Mouse (Mus musculus): Measurements from ENCODE around the gene Plxnd1. TPM values are rescaled to one million over a fixed set of nuclear protein-coding genes. Genes with fewer than 3 reads are reported as not detected.

Gene Plxnd1
- polyA plus RNA-seq, 1 experiment from 2014 or later, result 30.0 TPM

GRCm38 (mm10) chr6:115973139-115973875 is 21.5 kb downstream of the Plxnd1 start:
- H3K36me3 ChIP-seq, result no peaks in the 10 kb centered on the region
- no peak overlapping the region for H3K4me2 ChIP-seq (replicated peaks)
- WGBS, result 84% methylated on average over 15 of the region's 15 CpGs
- H3K9ac ChIP-seq, result no peak overlapping the region
- H3K27ac ChIP-seq, result no peak overlapping the region
- ATAC-seq (ENCODE audit: low FRiP score, low read depth), result no peak
- no peak overlapping the region for H3K4me3 ChIP-seq
- H3K4me1 ChIP-seq, result peaks cover 49% of the 10 kb centered on the region
- H3K27me3 ChIP-seq, result peaks cover 4% of the 10 kb centered on the region; the same call in 1 of the 2 replicates
- H3K9me3 ChIP-seq, result no peaks in the 10 kb centered on the region

DNA sequence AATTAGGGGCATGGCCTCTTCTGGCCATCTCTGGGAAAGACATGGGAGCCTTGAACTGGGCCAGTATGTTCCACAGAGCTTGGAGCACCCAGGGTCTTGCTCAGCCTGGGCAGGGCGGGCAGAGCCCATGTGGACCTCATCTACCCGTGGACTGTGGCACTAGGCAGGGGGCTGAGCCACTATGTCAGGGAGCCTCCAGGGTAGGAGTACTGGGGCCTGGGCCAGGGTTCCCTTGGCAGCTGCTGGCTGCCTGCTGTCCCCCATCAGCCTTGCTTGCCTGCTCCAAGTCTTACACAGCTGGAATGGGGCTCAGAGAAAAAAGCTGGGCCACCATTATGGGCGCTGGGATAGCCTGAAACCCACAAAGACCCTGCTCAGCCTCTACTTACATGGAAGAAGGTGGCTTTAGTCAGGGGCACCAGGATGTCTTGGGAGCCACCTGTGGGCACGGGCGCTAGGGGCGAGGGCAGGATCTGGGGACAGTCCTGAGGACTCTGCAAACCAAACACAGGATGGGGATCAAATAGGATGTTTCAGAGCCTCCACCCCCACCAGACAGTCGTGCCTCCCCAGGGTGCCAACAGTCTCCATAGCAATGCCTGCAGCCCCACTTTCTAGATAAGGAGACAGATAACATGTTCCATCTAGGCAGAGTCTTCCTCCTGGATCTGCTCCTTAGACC is 22.6 kb downstream of the Plxnd1 start:
- Histone ChIP-seq H3K4me1 (peaks cover 51% of the 10 kb centered on the region), H3K27ac (no peak overlapping the region), H3K4me3 (no peak overlapping the region), H3K27me3 (peaks cover 4% of the 10 kb centered on the region; the same call in 1 of the 2 replicates), H3K9ac (no peak overlapping the region), H3K9me3 (no peaks in the 10 kb centered on the region), H3K36me3 (no peaks in the 10 kb centered on the region), H3K4me2 (replicated peaks) (no peak overlapping the region)
- no peak for ATAC-seq (ENCODE audit: low FRiP score, low read depth)
- 82% methylated on average over 7 of the region's 7 CpGs for WGBS

GRCm38 (mm10) chr6:115971273-115972060 is 23.3 kb downstream of the Plxnd1 start:
- Histone ChIP-seq H3K4me3 (no peak overlapping the region), H3K4me1 (peaks cover 51% of the 10 kb centered on the region), H3K27me3 (peaks cover 4% of the 10 kb centered on the region; the same call in 1 of the 2 replicates), H3K36me3 (0 out of 2 replicates have a peak, but pooled peaks cover 4% of the 10 kb centered on the region), H3K4me2 (replicated peaks) (no peak overlapping the region), H3K27ac (no peak overlapping the region), H3K9me3 (no peaks in the 10 kb centered on the region), H3K9ac (peak overlapping the region; percentile 13)
- WGBS, result 27% methylated on average over 13 of the region's 13 CpGs
- peak; percentile 38; the same call in 1 of the 2 replicates for ATAC-seq (ENCODE audit: low FRiP score, low read depth)

GRCm38 (mm10) chr6:115969952-115970351 is 24.9 kb downstream of the Plxnd1 start:
- H3K27ac ChIP-seq, result no peak overlapping the region
- 69% methylated on average over 4 of the region's 6 CpGs for WGBS
- peaks cover 51% of the 10 kb centered on the region for H3K4me1 ChIP-seq

GRCm38 (mm10) chr6:115969103-115969502 is 25.7 kb downstream of the Plxnd1 start:
- WGBS, result 58% methylated on average over 9 of the region's 9 CpGs
- no peak overlapping the region; the same call in 1 of the 2 replicates for H3K9ac ChIP-seq
- H3K4me1 ChIP-seq, result peaks cover 46% of the 10 kb centered on the region

More at GRCm38 (mm10) chr6:115969952-115970351, 24.9 kb downstream of the Plxnd1 start:
- H3K4me2 ChIP-seq (replicated peaks), result no peak overlapping the region
- no peaks in the 10 kb centered on the region for H3K9me3 ChIP-seq
- no peak for ATAC-seq (ENCODE audit: low FRiP score, low read depth)
- peaks cover 4% of the 10 kb centered on the region; the same call in 1 of the 2 replicates for H3K27me3 ChIP-seq
- no peak overlapping the region for H3K4me3 ChIP-seq
- H3K36me3 ChIP-seq, result peaks cover 13% of the 10 kb centered on the region; the same call in 1 of the 2 replicates
- no peak overlapping the region for H3K9ac ChIP-seq

DNA sequence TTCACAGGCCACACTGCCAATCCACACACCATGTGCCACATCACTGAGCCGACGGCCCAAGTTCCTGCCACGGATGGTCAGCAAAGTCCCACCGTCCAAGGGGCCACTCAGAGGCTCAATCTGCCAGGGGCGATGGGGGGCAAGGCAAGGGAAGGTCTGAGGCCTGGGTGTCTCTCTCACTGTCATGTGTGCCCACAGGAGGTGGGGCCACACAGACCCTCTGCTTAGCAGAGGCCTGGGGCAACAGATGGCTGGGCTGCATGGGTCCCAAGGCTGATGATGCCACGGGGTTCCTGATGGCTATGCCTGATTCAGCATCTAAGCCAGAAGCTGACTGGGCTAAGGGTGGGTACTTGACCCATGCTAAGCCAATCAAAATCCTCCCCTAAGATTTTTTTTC is 26.1 kb downstream of the Plxnd1 start:
- Histone ChIP-seq H3K4me2 (replicated peaks) (no peak overlapping the region), H3K4me1 (peaks cover 42% of the 10 kb centered on the region), H3K27me3 (peaks cover 5% of the 10 kb centered on the region), H3K4me3 (no peak overlapping the region), H3K9ac (no peak overlapping the region), H3K27ac (no peak overlapping the region), H3K36me3 (peaks cover 13% of the 10 kb centered on the region; the same call in 1 of the 2 replicates), H3K9me3 (no peaks in the 10 kb centered on the region)
- WGBS, result 80% methylated on average over 6 of the region's 6 CpGs
- ATAC-seq (ENCODE audit: low FRiP score, low read depth), result no peak

More at GRCm38 (mm10) chr6:115969103-115969502, 25.7 kb downstream of the Plxnd1 start:
- Histone ChIP-seq H3K4me2 (replicated peaks) (no peak overlapping the region), H3K4me3 (no peak overlapping the region), H3K9me3 (no peaks in the 10 kb centered on the region), H3K27ac (no peak overlapping the region), H3K36me3 (peaks cover 13% of the 10 kb centered on the region; the same call in 1 of the 2 replicates), H3K27me3 (peaks cover 4% of the 10 kb centered on the region)
- ATAC-seq (ENCODE audit: low FRiP score, low read depth), result no peak

DNA sequence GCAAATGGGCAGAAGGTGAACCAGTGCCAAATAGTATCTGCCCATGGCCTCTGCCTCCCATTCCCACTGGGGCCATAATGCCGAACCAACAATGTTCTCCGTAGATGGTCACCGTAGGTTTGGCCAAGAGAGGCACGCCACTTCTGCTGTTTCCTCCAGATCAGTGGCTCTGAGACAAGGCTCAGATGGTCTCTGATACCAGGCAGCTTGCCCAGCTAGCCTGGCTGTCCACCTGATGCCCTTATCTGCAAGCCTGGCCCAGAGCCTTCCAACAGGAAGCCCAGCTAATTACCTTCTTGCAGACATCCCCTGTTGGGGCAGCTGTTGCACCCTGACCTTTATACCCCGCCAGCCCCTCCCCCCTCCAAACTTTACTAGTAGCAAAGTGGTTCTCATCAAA is 26.7 kb downstream of the Plxnd1 start:
- H3K4me3 ChIP-seq, result no peak overlapping the region
- H3K4me2 ChIP-seq (replicated peaks), result no peak overlapping the region
- no peaks in the 10 kb centered on the region for H3K9me3 ChIP-seq
- 71% methylated on average over 5 of the region's 5 CpGs for WGBS
- peaks cover 42% of the 10 kb centered on the region for H3K4me1 ChIP-seq
- no peak overlapping the region for H3K9ac ChIP-seq
- no peak overlapping the region for H3K27ac ChIP-seq
- H3K27me3 ChIP-seq, result peaks cover 9% of the 10 kb centered on the region
- H3K36me3 ChIP-seq, result peaks cover 13% of the 10 kb centered on the region
- ATAC-seq (ENCODE audit: low FRiP score, low read depth), result no peak

- H3K9me3 ChIP-seq, result no peaks in the 10 kb centered on the region
- H3K4me1 ChIP-seq, result peaks cover 35% of the 10 kb centered on the region
- H3K36me3 ChIP-seq, result peaks cover 13% of the 10 kb centered on the region
- WGBS, result 94% methylated on average over 15 of the region's 15 CpGs
- no peak overlapping the region for H3K9ac ChIP-seq
- H3K27me3 ChIP-seq, result peaks cover 9% of the 10 kb centered on the region
- H3K4me2 ChIP-seq (replicated peaks), result no peak overlapping the region
- no peak for ATAC-seq (ENCODE audit: low FRiP score, low read depth)
- H3K4me3 ChIP-seq, result no peak overlapping the region
- H3K27ac ChIP-seq, result no peak overlapping the region
Measured at GRCm38 (mm10) chr6:115967291-115967880, 27.4 kb downstream of the Plxnd1 start.

DNA sequence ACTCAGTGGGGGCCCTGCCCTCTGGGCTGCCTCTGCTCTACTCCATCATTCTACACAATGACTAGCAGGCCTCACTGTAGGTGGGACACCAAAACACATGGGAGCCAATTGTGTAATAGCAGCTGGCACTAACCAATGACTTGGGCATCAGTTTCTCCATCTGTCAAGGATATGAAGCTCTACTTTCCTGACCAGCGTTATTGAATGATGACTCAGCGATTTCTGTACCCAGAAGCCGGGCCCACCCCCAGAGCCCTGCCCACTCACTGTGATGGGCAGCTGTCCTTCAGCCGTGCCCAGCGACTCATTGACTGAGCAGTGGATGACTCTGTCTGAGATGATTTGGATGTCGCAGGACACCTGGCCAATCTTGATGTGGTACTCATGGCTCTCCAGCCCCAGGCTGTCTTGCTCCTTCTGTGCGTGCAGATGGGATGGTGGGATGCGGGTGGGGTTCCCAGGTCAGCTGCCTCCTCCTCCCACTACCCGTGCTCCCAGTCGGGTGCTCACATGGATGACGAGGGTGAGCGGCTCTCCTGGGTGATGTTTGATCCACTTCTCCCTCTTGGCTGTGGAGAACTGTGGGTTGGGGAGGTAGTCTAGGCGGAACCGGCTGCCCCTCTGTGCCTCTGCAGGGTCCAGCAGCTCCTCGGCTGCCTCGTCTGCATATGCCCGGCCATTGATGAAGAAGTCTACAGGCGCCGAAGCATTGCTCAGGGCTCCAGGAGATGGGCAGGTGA is 28.4 kb downstream of the Plxnd1 start:
- no peak overlapping the region for H3K4me3 ChIP-seq

DNA sequence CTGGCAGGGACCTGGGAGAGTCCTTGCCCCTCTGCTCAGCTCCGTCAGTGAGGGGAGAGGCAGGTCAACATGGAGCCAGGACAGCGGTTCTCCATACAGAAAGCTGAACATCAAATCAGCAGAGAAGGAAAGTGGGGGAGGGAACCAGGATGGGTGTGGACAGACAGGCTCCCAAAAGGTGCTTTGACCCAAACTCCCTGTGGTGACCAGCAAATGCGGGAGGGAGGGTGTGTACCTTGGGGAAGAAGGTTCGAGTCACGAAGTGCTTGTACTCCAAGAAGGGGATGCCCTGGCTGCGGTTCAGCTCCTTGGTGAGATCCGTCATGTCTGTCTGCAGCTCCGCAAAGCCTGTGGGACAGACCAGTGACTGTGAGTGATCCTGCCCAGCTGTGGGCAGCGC is 31.1 kb downstream of the Plxnd1 start:
- H3K36me3 ChIP-seq, result peaks cover 13% of the 10 kb centered on the region
- ATAC-seq (ENCODE audit: low FRiP score, low read depth), result no peak
- H3K27me3 ChIP-seq, result peaks cover 9% of the 10 kb centered on the region
- no peaks in the 10 kb centered on the region for H3K9me3 ChIP-seq
- WGBS, result 70% methylated on average over 9 of the region's 9 CpGs
- peaks cover 15% of the 10 kb centered on the region for H3K4me1 ChIP-seq
- H3K4me2 ChIP-seq (replicated peaks), result no peak overlapping the region
- H3K9ac ChIP-seq, result no peak overlapping the region
- H3K4me3 ChIP-seq, result no peak overlapping the region
- no peak overlapping the region for H3K27ac ChIP-seq

More for the DNA sequence above, 28.4 kb downstream of the Plxnd1 start:
- Histone ChIP-seq H3K27ac (no peak overlapping the region), H3K36me3 (peaks cover 13% of the 10 kb centered on the region), H3K27me3 (peaks cover 9% of the 10 kb centered on the region), H3K4me2 (replicated peaks) (no peak overlapping the region), H3K9me3 (no peaks in the 10 kb centered on the region), H3K4me1 (peaks cover 25% of the 10 kb centered on the region), H3K9ac (no peak overlapping the region)
- WGBS, result 94% methylated on average over 19 of the region's 19 CpGs
- ATAC-seq (ENCODE audit: low FRiP score, low read depth), result no peak
